Mouse (Mus musculus): ENCODE results near the gene Lgr4.

Lgr4 gene

GRCm38 (mm10) chr2:109953048-109953717 lies 35.7 kb downstream of the Lgr4 start:
- no peak for DNase-seq

- DNase-seq, result no peak
Measured at GRCm38 (mm10) chr2:109953893-109954292, 36.4 kb downstream of the Lgr4 start.

GRCm38 (mm10) chr2:109955060-109955459 lies 37.6 kb downstream of the Lgr4 start:
- no peak for DNase-seq

- DNase-seq, result no peak
Measured at GRCm38 (mm10) chr2:109955910-109956309, 38.5 kb downstream of the Lgr4 start.

GRCm38 (mm10) chr2:109956785-109957184 lies 39.3 kb downstream of the Lgr4 start:
- no peak for DNase-seq

- no peak for DNase-seq
Measured at GRCm38 (mm10) chr2:109958692-109959406, 41.4 kb downstream of the Lgr4 start.

GRCm38 (mm10) chr2:109959407-109960075 lies 42.1 kb downstream of the Lgr4 start:
- no peak for DNase-seq

- DNase-seq, result no peak
Measured at GRCm38 (mm10) chr2:109960246-109960645, 42.8 kb downstream of the Lgr4 start.

- DNase-seq, result no peak
Measured at GRCm38 (mm10) chr2:109961174-109961573, 43.7 kb downstream of the Lgr4 start.

- DNase-seq, result no peak
Measured at GRCm38 (mm10) chr2:109963591-109964258, 46.3 kb downstream of the Lgr4 start.

GRCm38 (mm10) chr2:109965753-109966420 lies 48.4 kb downstream of the Lgr4 start:
- DNase-seq, result no peak

- DNase-seq, result no peak
Measured at GRCm38 (mm10) chr2:109966863-109967262, 49.4 kb downstream of the Lgr4 start.

GRCm38 (mm10) chr2:109969381-109969780 lies 51.9 kb downstream of the Lgr4 start:
- DNase-seq, result no peak

GRCm38 (mm10) chr2:109969926-109970532 lies 52.6 kb downstream of the Lgr4 start:
- peak; percentile 31 for DNase-seq

GRCm38 (mm10) chr2:109970744-109971410 lies 53.4 kb downstream of the Lgr4 start:
- DNase-seq, result no peak

- no peak for DNase-seq
Measured at GRCm38 (mm10) chr2:109972310-109972709, 54.9 kb downstream of the Lgr4 start.

GRCm38 (mm10) chr2:109972922-109973321 lies 55.5 kb downstream of the Lgr4 start:
- DNase-seq, result no peak

GRCm38 (mm10) chr2:109974807-109975206 lies 57.4 kb downstream of the Lgr4 start:
- DNase-seq, result no peak

GRCm38 (mm10) chr2:109976181-109976580 lies 58.7 kb downstream of the Lgr4 start:
- DNase-seq, result no peak

GRCm38 (mm10) chr2:109977322-109977721 lies 59.9 kb downstream of the Lgr4 start:
- peak; percentile 44 for DNase-seq

- DNase-seq, result no peak
Measured at GRCm38 (mm10) chr2:109979209-109979608, 61.8 kb downstream of the Lgr4 start.

- peak; percentile 78 for DNase-seq
Measured at GRCm38 (mm10) chr2:109983435-109983834, 66.0 kb downstream of the Lgr4 start.
